Mouse (Mus musculus) G1E (cell line): Measurements from ENCODE around the gene Tmeff2.

Experiments used
- CTCF ChIP-seq: IDR thresholded peaks from 2 replicates; pipeline ENCODE4 v1.5.1; 2012; ENCODE audit warnings: low read depth, low read length, inconsistent platforms, mixed read lengths
- GATA1 ChIP-seq: IDR thresholded peaks from 2 replicates; pipeline ENCODE4 v1.6.1; 2012; ENCODE audit warnings: borderline replicate concordance, low read length, inconsistent platforms, mixed read lengths
- POLR2AphosphoS5 ChIP-seq: IDR thresholded peaks from 2 replicates; pipeline ENCODE4 v1.6.1; 2012; ENCODE audit warnings: low read depth, low read length, inconsistent platforms; ENCODE audit not compliant: insufficient replicate concordance
- TAL1 ChIP-seq: conservative IDR thresholded peaks from 2 replicates; pipeline ENCODE4 v1.6.1; 2012; ENCODE audit warnings: low read depth, low read length, inconsistent platforms, mixed read lengths

- no peak for TF ChIP-seq CTCF
- TF ChIP-seq GATA1: no peak
- no peak for TF ChIP-seq TAL1
- no peak for TF ChIP-seq POLR2AphosphoS5
Observed at GRCm38 (mm10) chr1:50948575-50948974, 48.1 kb downstream of the Tmeff2 start.
